Mouse (Mus musculus): ENCODE measurements around the gene Lmln.
"Not testable (repeated sequence)": the region's sequence is repeated elsewhere in the genome, so short reads cannot be mapped to it uniquely, and the experiment has no call there.

Gene Lmln

DNA sequence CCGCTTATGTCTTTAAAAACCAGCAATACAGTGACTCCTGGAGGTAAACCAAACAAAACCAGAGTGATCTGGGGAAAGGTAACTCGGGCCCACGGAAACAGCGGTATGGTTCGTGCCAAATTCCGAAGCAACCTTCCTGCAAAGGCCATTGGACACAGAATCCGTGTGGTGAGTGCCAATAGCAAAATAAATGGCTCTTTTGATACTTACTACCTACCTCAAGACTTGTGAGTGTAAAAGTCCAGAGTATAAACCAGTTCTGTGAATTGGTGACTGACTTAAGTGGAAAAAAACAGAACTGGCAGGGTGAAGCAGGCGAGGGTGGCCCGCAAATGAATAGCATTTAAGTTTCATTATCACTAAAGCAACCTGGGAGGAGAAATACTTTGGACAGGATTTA is 3.7 kb upstream of the Lmln start:
- not testable (repeated sequence) for DNase-seq

DNA sequence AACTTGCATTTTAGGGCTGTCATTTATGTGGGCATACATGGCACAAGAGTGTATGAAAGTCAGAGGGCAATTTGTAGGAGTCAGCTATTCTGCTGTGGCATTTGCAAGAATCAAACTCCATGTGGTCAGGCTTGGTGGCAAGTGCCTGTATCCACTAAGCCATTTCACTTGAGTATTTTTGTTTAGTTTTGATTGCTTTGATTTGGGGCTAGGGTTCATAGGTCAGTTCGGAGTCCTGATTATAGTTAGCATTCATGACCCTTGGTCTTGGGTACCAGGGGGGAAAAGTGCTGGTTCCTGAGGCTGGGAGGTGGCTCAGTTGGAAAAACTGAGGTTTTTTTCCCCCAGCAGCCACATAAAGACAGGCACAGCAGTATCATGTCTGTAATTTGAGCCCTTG is 2.9 kb upstream of the Lmln start:
- DNase-seq, result no peak

DNA sequence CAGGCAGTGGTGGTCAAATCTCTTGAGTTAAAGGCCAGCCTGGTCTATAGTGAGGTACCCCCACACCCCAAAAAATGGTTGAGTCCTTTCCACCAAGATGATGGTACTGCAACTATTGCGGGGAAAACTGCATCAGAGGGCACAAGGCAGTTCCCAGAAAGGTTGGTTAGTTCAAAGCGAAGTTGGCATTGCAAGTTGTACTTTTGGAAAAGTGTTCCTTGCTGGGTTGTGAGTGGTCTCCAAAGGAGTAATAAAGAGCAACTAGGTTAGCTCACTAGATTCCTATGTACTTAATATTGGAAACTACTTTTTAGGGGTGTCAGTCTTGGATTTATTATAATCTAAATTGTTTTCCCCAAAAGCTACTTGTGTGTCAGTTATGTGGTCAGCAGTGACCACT is 1.4 kb upstream of the Lmln start:
- DNase-seq, result no peak

DNA sequence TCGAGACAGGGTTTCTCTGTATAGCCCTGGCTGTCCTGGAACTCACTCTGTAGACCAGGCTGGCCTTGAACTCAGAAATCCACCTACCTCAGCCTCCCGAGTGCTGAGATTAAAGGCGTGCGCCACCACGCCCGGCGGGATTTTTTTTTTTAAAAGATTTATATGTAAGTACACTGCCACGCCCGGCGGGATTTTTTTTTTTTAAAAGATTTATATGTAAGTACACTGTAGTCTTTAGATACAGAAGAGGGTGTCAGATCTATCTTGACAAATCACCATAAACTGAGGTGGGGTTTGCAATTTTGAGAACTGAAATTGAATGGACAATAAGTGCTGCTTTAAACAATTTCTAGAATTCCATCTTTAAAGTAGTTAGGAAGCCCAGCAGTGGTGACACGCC is 921 bp upstream of the Lmln start:
- no peak for DNase-seq

- peak; percentile 75 for DNase-seq
Measured at GRCm38 (mm10) chr16:33062682-33063131, 386 bp downstream of the Lmln start.

DNA sequence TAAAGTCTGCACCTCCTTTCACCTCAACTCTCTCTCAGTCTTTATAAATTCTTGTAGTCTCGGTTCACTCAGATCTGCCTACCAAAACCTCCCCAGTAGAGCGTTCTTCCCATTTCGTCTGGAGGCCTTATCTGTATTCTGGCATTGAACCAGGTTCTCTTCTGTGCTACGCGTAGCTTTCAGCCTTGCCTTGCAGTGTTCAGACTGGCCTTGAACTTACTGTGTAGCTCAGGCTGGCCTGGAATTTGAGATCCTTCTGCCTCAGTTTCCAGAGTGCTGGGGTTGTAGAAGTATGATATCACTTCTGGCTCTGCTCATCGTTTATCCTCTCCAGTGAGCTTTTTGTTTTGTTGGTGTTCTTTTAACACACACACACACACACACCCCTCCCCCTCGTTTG is 946 bp downstream of the Lmln start:
- no peak for DNase-seq

DNA sequence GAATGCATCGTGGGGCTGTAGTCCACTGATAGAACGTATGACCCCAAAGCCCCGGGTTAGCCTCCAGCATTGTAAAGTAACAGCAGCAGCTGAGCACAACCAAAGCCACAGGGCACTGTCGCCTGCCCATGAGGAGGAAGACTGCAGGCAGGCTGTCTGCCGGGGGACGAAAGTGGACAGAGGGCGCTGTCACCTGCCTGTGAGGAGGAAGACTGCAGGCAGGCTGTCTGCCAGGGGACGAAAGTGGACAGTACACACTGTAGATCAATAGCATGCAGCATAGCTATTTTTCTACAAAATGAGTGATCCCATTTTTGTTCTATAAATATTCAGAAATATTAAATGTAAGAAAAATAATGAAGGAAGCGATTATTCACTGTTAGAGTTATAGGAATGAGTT is 2.3 kb downstream of the Lmln start:
- DNase-seq, result no peak

DNA sequence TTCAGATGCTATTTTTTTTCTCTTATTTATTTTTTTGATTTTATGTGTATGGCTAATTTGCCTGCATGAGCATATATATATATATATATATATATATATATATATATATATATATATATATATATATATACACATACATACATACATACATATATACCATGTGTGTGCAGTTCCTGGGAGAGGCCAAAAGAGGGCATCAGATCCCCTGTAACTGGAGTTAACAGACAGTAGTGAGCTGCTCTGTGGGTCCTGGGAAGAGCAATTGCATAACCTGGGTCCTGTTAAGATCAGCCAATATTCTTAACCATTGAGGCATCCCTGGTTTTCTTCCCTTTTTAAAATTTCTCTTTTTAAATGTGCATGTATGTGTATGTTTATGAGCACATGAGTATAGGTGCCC is 8.6 kb downstream of the Lmln start:
- no peak for DNase-seq

- DNase-seq, result no peak
Measured at GRCm38 (mm10) chr16:33072871-33073557, 10.7 kb downstream of the Lmln start.

GRCm38 (mm10) chr16:33074967-33075366 is 12.6 kb downstream of the Lmln start:
- DNase-seq, result no peak

- DNase-seq, result no peak
Measured at GRCm38 (mm10) chr16:33076078-33076477, 13.8 kb downstream of the Lmln start.

DNA sequence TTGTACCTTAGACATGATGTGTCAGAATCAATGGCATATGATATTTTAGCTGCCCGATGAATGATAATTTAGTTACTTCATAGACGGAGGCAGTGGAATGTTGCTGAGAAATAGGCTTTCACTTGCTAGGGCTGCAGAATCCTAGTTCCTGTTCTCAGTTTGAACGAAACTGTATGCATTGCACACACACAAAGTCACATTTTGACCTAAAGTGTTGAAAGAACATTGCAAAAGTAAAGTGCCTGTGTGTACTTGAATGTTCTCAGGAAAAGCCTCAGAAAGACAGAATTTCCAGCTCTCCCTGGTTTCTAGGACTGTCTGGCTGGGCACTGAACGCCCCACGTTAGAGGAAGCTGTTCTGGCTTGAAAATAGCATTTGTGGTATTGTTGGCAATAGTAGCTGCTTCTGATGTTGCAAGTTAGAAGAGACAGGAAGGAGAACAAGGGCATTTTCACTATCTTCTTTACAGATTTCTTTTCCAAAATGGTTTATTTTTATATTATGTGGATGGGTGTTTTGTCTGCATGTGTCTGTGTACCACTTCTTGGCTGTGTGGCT is 14.8 kb downstream of the Lmln start:
- DNase-seq, result no peak

- no peak for DNase-seq
Measured at GRCm38 (mm10) chr16:33080063-33080462, 17.7 kb downstream of the Lmln start.

DNA sequence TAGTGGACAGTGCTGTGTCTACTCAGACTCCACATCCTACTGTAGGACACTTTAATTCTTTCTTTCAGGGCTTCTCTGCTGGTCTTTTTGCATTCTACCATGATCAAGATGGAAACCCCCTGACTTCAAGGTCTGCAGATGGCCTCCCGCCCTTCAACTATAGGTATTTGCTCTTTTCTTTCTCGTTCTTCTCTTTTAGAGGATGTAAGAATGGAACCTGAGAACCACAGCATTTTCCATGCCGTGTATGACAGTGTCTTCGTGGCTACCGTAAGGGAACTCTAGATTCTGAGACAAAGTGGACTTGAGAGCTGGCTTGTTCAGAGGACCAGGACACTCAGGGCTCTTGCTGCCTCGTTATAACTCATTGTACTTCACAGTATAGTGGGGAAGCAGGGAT is 20.6 kb downstream of the Lmln start:
- DNase-seq, result no peak

GRCm38 (mm10) chr16:33083996-33084395 is 21.7 kb downstream of the Lmln start:
- no peak for DNase-seq

DNA sequence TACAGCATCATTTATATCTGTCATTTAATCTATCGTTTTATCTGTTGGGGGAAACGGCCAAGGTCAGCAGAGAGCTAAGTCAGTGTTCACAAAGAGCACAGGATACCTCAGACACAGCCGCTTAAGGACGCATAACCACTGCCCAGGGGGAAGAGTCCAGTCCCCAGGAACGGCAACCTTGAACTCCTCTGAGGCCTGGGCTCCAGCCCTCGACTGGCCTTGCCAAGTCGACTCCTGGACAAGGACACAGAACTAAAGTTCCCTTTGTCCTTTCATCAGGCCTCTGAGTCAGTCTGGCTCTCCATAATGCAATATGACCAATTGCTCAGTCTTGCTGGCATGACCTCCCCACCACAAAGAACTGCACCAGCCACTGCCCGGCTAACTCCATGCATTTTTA is 23.3 kb downstream of the Lmln start:
- no peak for DNase-seq

- DNase-seq, result no peak
Measured at GRCm38 (mm10) chr16:33113726-33114125, 51.4 kb downstream of the Lmln start.

DNA sequence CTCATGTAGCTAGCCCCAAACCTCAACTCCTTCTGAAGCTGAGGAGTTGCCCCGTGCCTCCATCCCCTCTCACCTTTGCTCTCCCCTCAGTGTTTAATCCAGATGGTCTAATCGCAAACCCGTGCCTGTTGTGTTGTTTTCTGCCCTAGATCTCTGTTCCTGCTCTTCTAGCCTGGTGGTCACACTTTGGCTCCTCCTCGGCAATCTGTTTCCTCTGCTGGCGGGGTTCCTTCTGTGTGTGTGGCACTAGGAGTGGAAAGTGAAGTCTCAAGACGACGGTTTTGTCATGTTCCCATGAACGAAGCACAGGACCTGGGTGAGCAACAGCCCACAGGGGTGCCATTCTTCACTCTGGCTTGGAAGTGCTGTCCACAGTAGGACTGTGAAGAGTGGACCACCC is 61.1 kb downstream of the Lmln start:
- DNase-seq, result no peak

DNA sequence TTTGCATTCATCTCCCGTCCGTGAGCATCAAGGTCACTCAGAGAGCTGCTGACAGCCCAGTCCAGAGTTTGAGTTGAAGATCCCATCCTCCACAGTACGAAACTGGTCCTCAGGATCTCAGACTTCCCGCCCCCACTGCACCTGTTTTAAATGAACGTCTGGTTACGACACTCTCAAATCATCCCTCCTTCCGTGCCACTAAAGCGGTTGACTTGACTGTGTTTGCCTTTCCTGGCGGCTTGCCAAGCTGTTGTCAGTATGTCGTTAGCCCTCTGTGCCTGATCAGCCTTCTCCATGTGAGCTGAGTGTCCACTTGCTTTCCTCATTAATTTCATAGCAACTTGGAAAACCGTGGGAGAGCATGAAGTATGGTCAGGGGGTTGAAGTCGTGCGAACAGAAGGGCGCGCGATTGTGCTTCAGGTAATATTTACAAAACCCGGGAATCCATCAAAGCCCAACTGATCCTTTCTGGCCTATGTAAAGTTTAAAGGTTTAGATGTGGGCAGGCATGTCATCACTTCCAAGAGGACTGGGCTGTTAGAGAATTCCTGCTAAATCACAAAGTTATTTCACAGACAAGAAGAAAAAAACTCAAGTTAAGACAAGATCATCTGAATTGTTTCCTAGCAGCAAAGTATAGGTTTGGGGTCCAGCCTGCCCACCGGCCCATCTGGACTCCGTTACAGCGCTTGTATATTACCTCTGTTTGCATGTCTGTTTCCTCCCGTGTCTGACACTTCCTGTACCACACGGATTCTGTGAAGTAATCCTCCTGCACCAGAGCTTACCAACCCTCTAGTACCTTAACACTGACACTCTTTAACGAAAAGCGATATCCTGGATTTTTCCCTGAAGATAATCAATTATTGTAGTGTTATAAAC is 61.9 kb downstream of the Lmln start:
- DNase-seq, result peak; percentile 40

DNA sequence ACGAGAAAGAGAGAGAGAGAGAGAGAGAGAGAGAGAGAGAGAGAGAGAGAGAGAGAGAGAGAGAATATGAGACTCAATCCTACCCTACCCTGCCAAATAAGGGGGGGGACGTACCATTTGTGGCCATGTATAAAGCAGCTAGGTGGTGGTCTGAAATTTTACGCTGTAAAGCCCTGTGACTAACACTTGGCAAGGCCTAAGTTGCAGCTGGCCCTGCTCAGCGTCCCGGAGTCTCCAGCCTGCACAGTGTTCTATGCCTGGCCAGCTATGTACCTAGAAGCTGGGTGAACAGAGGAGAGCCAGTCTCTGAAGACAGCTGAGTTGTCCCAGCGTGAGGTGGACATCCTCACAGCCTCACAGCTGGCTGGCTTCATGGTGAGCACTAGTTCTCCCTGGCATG is 64.7 kb downstream of the Lmln start:
- DNase-seq, result no peak

DNA sequence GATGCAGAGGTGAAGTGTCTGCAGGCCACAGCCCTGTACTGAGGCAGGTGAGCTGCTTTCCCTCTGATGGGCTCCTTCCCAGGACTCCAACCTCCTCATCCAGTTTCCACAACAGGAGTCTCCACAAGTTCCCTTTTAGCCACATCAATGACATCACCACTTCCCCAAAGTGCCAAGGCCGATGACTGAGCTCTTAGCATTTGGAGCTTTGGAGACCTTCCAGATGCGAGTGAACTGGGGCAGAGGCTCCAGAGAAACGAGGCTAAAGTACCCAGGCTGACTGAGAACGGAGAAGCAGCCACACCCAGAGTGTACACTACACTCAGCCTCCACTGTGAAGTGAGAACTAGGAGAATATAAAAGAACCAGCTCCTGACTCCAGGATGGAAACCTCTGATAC is 68.4 kb downstream of the Lmln start:
- no peak for DNase-seq

GRCm38 (mm10) chr16:33133186-33133585 is 70.9 kb downstream of the Lmln start:
- no peak for DNase-seq

- no peak for DNase-seq
Measured at GRCm38 (mm10) chr16:33135167-33135566, 72.8 kb downstream of the Lmln start.

GRCm38 (mm10) chr16:33139061-33139460 is 76.7 kb downstream of the Lmln start:
- DNase-seq, result not testable (repeated sequence)
